Mouse (Mus musculus) neural tube, embryonic 13.5 days (tissue): ENCODE measurements around the gene Gm1979. TPM values are rescaled to one million over a fixed set of nuclear protein-coding genes. Genes with fewer than 3 reads are reported as not detected.
"Not testable (repeated sequence)": the region's sequence is repeated elsewhere in the genome, so short reads cannot be mapped to it uniquely, and the experiment has no call there.

Experiments
- ATAC-seq: fragments of 200-750 bp; cut with Nextera tagmentation; 2 replicates; pipeline ENCODE4 v1.8.0; 2017; ENCODE audit warnings: low read depth, mild to moderate bottlenecking, moderate TSS enrichment, moderate library complexity
- H3K27ac ChIP-seq: fragments of 300-500 bp; sonication (generic); replicated peaks from 2 replicates; pipeline ENCODE4 v1.5.1; 2015; ENCODE audit warnings: moderate library complexity, mild to moderate bottlenecking, inconsistent platforms
- H3K27me3 ChIP-seq: fragments of 300-500 bp; sonication (generic); 2 replicates; pipeline ENCODE4 v1.6.1; 2015; ENCODE audit warnings: mild to moderate bottlenecking, inconsistent platforms
- H3K36me3 ChIP-seq: fragments of 300-500 bp; sonication (generic); 2 replicates; pipeline ENCODE4 v1.6.1; 2015; ENCODE audit warnings: mild to moderate bottlenecking, inconsistent platforms
- H3K4me1 ChIP-seq: fragments of 300-500 bp; sonication (generic); replicated peaks from 2 replicates; pipeline ENCODE4 v1.6.1; 2015; ENCODE audit warnings: inconsistent platforms
- H3K4me2 ChIP-seq: fragments of 300-500 bp; sonication (generic); 2 replicates; pipeline ENCODE4 v1.6.1; 2015; ENCODE audit warnings: inconsistent platforms, mild to moderate bottlenecking, moderate library complexity
- H3K4me3 ChIP-seq: fragments of 300-500 bp; sonication (generic); 2 replicates; pipeline ENCODE4 v1.5.1; 2015; ENCODE audit warnings: mild to moderate bottlenecking, inconsistent platforms
- H3K9ac ChIP-seq: fragments of 300-500 bp; sonication (generic); 2 replicates; pipeline ENCODE4 v1.6.1; 2015; ENCODE audit warnings: moderate library complexity, mild to moderate bottlenecking, inconsistent platforms
- H3K9me3 ChIP-seq: fragments of 300-500 bp; sonication (generic); 2 replicates; pipeline ENCODE4 v1.6.1; 2016; ENCODE audit warnings: inconsistent platforms
- WGBS: fragments of 180-500 bp; shearing (Covaris S2); methylation state at CpG from one replicate; pipeline ENCODE4 v1.1.7; 2015; 5-methylcytosine and 5-hydroxymethylcytosine counted together
- polyA plus RNA-seq: library from polyadenylated mRNA; unstranded; fragments of >200 nt; fragmentation: Nextera tagmentation; extraction: Ambion mirVana; gene quantifications from 2 replicates; pipeline ENCODE4 v1.2.1, GENCODE M21; 2015

Gm1979 gene
- not detected in 2 replicates for polyA plus RNA-seq

GRCm38 (mm10) chr5:26004698-26005097 is at the start of gene Gm1979:
Gm1979 (minus strand) TSS chr5:26004798.
- not testable (repeated sequence) for H3K27me3 ChIP-seq, H3K9me3 ChIP-seq, H3K4me1 ChIP-seq, H3K27ac ChIP-seq, H3K4me3 ChIP-seq, ATAC-seq, H3K9ac ChIP-seq, H3K4me2 ChIP-seq, H3K36me3 ChIP-seq
- 86% methylated on average over 1 of the region's 2 CpGs for WGBS

- 82% methylated on average over 2 of the region's 2 CpGs for WGBS
- not testable (repeated sequence) for H3K4me2 ChIP-seq, H3K27me3 ChIP-seq, ATAC-seq, H3K4me1 ChIP-seq, H3K27ac ChIP-seq, H3K9ac ChIP-seq, H3K4me3 ChIP-seq, H3K36me3 ChIP-seq, H3K9me3 ChIP-seq
These were observed 34.9 kb upstream of the Gm1979 start, which contains the start of gene Speer4a for GRCm38 (mm10) chr5:26039458-26039857. Speer4a (minus strand) TSS chr5:26039558.

GRCm38 (mm10) chr5:26022816-26023215 is 18.2 kb upstream of the Gm1979 start, which contains the start of gene Gm5862:
Gm5862 (minus strand) TSS chr5:26022916.
- H3K27ac ChIP-seq, H3K27me3 ChIP-seq, H3K4me3 ChIP-seq, H3K4me2 ChIP-seq, H3K9me3 ChIP-seq, H3K4me1 ChIP-seq, H3K9ac ChIP-seq, ATAC-seq, H3K36me3 ChIP-seq: not testable (repeated sequence)
- no CpG with 5 or more reads among the region's 3 CpGs for WGBS

- not testable (repeated sequence) for H3K4me1 ChIP-seq, ATAC-seq
- 0 out of 2 replicates have a peak overlapping the region, but pooled peaks have one; percentile 31 for H3K4me3 ChIP-seq
These were observed 3.1 kb upstream of the Gm1979 start for GRCm38 (mm10) chr5:26007697-26008096.

GRCm38 (mm10) chr5:26006937-26007695 is 2.5 kb upstream of the Gm1979 start:
- 20% methylated on average over 45 of the region's 45 CpGs for WGBS
- not testable (repeated sequence) for H3K27me3 ChIP-seq, H3K36me3 ChIP-seq, H3K9me3 ChIP-seq, H3K4me1 ChIP-seq, H3K27ac ChIP-seq
- Histone ChIP-seq H3K4me2 (peak overlapping the region; percentile 52), H3K4me3 (peak overlapping the region; percentile 31), H3K9ac (peak overlapping the region; percentile 1)
- ATAC-seq, result peak; percentile 93

More at GRCm38 (mm10) chr5:26007697-26008096, 3.1 kb upstream of the Gm1979 start:
- not testable (repeated sequence) for H3K27me3 ChIP-seq, H3K27ac ChIP-seq, H3K9ac ChIP-seq, H3K36me3 ChIP-seq, H3K9me3 ChIP-seq
- H3K4me2 ChIP-seq, result peak overlapping the region; percentile 52
- WGBS, result 70% methylated on average over 7 of the region's 7 CpGs

- not testable (repeated sequence) for ATAC-seq
These were observed 16.0 kb downstream of the Gm1979 start, which contains the start of gene Gm21698 for GRCm38 (mm10) chr5:25988550-25988949. Gm21698 (minus strand) TSS chr5:25988650.

GRCm38 (mm10) chr5:25972563-25972962 is 32.0 kb downstream of the Gm1979 start, which contains the start of gene Gm21680:
Gm21680 (minus strand) TSS chr5:25972663.
- ATAC-seq, H3K36me3 ChIP-seq, H3K9ac ChIP-seq, H3K27me3 ChIP-seq, H3K4me1 ChIP-seq, H3K27ac ChIP-seq, H3K4me2 ChIP-seq, H3K9me3 ChIP-seq, H3K4me3 ChIP-seq: not testable (repeated sequence)
- WGBS, result no CpG with 5 or more reads among the region's 2 CpGs

More at GRCm38 (mm10) chr5:25988550-25988949, 16.0 kb downstream of the Gm1979 start, which contains the start of gene Gm21698:
- not testable (repeated sequence) for H3K4me3 ChIP-seq, H3K4me2 ChIP-seq, H3K27me3 ChIP-seq, H3K36me3 ChIP-seq, H3K9me3 ChIP-seq, H3K9ac ChIP-seq, H3K27ac ChIP-seq, H3K4me1 ChIP-seq
- no CpG with 5 or more reads among the region's 3 CpGs for WGBS

GRCm38 (mm10) chr5:25957050-25957449 is 47.5 kb downstream of the Gm1979 start:
- H3K4me1 ChIP-seq, H3K9me3 ChIP-seq, H3K9ac ChIP-seq, H3K27ac ChIP-seq, H3K27me3 ChIP-seq, H3K36me3 ChIP-seq, ATAC-seq: not testable (repeated sequence)
- 62% methylated on average over 17 of the region's 17 CpGs for WGBS
- Histone ChIP-seq H3K4me2 (peak overlapping the region; percentile 42), H3K4me3 (peak overlapping the region; percentile 21)

GRCm38 (mm10) chr5:25956611-25957010 is 48.0 kb downstream of the Gm1979 start:
- WGBS, result 37% methylated on average over 28 of the region's 32 CpGs
- not testable (repeated sequence) for H3K36me3 ChIP-seq

GRCm38 (mm10) chr5:25954317-25954716 is 50.3 kb downstream of the Gm1979 start, which contains the start of gene Gm21671:
Gm21671 (minus strand) TSS chr5:25954417.
- not testable (repeated sequence) for ATAC-seq, H3K4me1 ChIP-seq, H3K9me3 ChIP-seq, H3K27me3 ChIP-seq, H3K4me2 ChIP-seq, H3K27ac ChIP-seq, H3K4me3 ChIP-seq, H3K9ac ChIP-seq, H3K36me3 ChIP-seq
- 85% methylated on average over 2 of the region's 2 CpGs for WGBS

More at GRCm38 (mm10) chr5:25956611-25957010, 48.0 kb downstream of the Gm1979 start:
- H3K27ac ChIP-seq, H3K4me1 ChIP-seq, H3K9ac ChIP-seq, H3K27me3 ChIP-seq, H3K9me3 ChIP-seq: not testable (repeated sequence)
- ATAC-seq, result peak; percentile 84
- Histone ChIP-seq H3K4me2 (peak overlapping the region; percentile 42), H3K4me3 (peak overlapping the region; percentile 21)
